Mouse (Mus musculus) liver, adult 2 months (tissue): ENCODE data around the gene Zfp612. TPM values are rescaled to one million over a fixed set of nuclear protein-coding genes. Genes with fewer than 3 reads are reported as not detected.
"Not testable (repeated sequence)": the region's sequence is repeated elsewhere in the genome, so short reads cannot be mapped to it uniquely, and the experiment has no call there.

Experiments
- DNase-seq: peaks from one replicate; pipeline ENCODE4 v3.0.0-alpha.2; 2011; ENCODE audit warnings: low read depth, low spot score; ENCODE audit errors: extremely low read depth
- H3K27ac ChIP-seq: fragments of 200-500 bp; replicated peaks from 2 replicates; pipeline ENCODE4 v1.5.1; 2012; ENCODE audit warnings: low read depth, mild to moderate bottlenecking, control low read depth, inconsistent platforms, low read length; ENCODE audit not compliant: insufficient read depth
- H3K27me3 ChIP-seq: fragments of 200-500 bp; 2 replicates; pipeline ENCODE4 v1.6.1; 2012; ENCODE audit warnings: mild to moderate bottlenecking, moderate library complexity, low read length, inconsistent platforms; ENCODE audit not compliant: control insufficient read depth, insufficient read depth
- H3K36me3 ChIP-seq: fragments of 200-500 bp; 2 replicates; pipeline ENCODE4 v1.6.1; 2012; ENCODE audit warnings: low read length, inconsistent platforms; ENCODE audit not compliant: control insufficient read depth, insufficient read depth
- H3K4me1 ChIP-seq: fragments of 200-500 bp; 2 replicates; pipeline ENCODE4 v1.6.1; 2011; ENCODE audit warnings: low read length; ENCODE audit not compliant: control insufficient read depth, insufficient read depth
- H3K4me3 ChIP-seq: fragments of 200-500 bp; 2 replicates; pipeline ENCODE4 v1.5.1; 2011; ENCODE audit warnings: low read depth, mild to moderate bottlenecking, control low read depth, low read length, moderate library complexity; ENCODE audit not compliant: insufficient read depth
- H3K79me2 ChIP-seq: fragments of 200-500 bp; 2 replicates; pipeline ENCODE4 v1.6.1; 2012; ENCODE audit warnings: inconsistent platforms, mild to moderate bottlenecking, low read length, moderate library complexity; ENCODE audit not compliant: control insufficient read depth, insufficient read depth
- H3K9ac ChIP-seq: fragments of 200-500 bp; 2 replicates; pipeline ENCODE4 v1.6.1; 2012; ENCODE audit warnings: low read depth, mild to moderate bottlenecking, control low read depth, inconsistent platforms, low read length
- CTCF ChIP-seq: fragments of 200-500 bp; IDR thresholded peaks from 2 replicates; pipeline ENCODE4 v1.5.1; 2011; ENCODE audit warnings: low read depth, low read length, control low read depth
- POLR2A ChIP-seq: fragments of 200-500 bp; IDR thresholded peaks from 2 replicates; pipeline ENCODE4 v1.6.1; 2011; ENCODE audit warnings: low read length, control low read depth; ENCODE audit not compliant: insufficient read depth; ENCODE audit errors: extremely low read depth
- WGBS: fragments of 180-500 bp; shearing (Covaris S2); methylation state at CpG from one replicate; pipeline ENCODE4 v1.1.7; 2018; 5-methylcytosine and 5-hydroxymethylcytosine counted together
- polyA plus RNA-seq: library from polyadenylated mRNA; depleted of rRNA; stranded (reverse); fragments of >200 nt; gene quantifications from 2 replicates; pipeline ENCODE4 v1.2.3, GENCODE M21; 2012; rRNA removed
- total RNA-seq: library from RNA; depleted of rRNA; stranded (reverse); fragments of >200 nt; gene quantifications from 2 replicates; pipeline ENCODE4 v1.2.3, GENCODE M21; 2014; rRNA removed

The Zfp612 gene
- total RNA-seq (4.1 and 4.6 TPM in 2 replicates), polyA plus RNA-seq (1.2 and 1.5 TPM in 2 replicates)

- DNase-seq = peak; percentile 59
- 5% methylated on average over 54 of the region's 54 CpGs for WGBS
- peak within 1 kb of the TSS; percentile 79 for H3K9ac ChIP-seq
- no peak for TF ChIP-seq CTCF
- TF ChIP-seq POLR2A = no peak
- H3K36me3 ChIP-seq = peaks cover 11% of the 10 kb centered on the region; the same call in 1 of the 2 replicates
- H3K27ac ChIP-seq = peak within 1 kb of the TSS; percentile 50; the same call in 1 of the 2 replicates
- H3K4me3 ChIP-seq = peak within 1 kb of the TSS; percentile 71
- no peaks in the 10 kb centered on the region for H3K79me2 ChIP-seq
- H3K4me1 ChIP-seq = no peaks in the 10 kb centered on the region
- no peaks in the 10 kb centered on the region for H3K27me3 ChIP-seq
Measured at GRCm38 (mm10) chr8:110079282-110080221, at the start of gene Zfp612. TSS of gene Zfp612 (plus strand) at chr8:110079746.

- H3K27ac ChIP-seq, H3K27me3 ChIP-seq, H3K4me3 ChIP-seq, DNase-seq, H3K9ac ChIP-seq, H3K4me1 ChIP-seq, H3K36me3 ChIP-seq, H3K79me2 ChIP-seq: not testable (repeated sequence)
- WGBS = 46% methylated on average over 8 of the region's 8 CpGs
Measured at GRCm38 (mm10) chr8:110033771-110034170, 45.8 kb upstream of the Zfp612 start.

GRCm38 (mm10) chr8:110034331-110034730, 45.2 kb upstream of the Zfp612 start:
- no peak overlapping the region for H3K4me3 ChIP-seq
- no peaks in the 10 kb centered on the region for H3K79me2 ChIP-seq
- no peak for DNase-seq
- H3K36me3 ChIP-seq = no peaks in the 10 kb centered on the region
- TF ChIP-seq POLR2A = no peak
- no peak for TF ChIP-seq CTCF
- H3K4me1 ChIP-seq = no peaks in the 10 kb centered on the region
- H3K27ac ChIP-seq = no peak overlapping the region
- 68% methylated on average over 4 of the region's 4 CpGs for WGBS
- H3K9ac ChIP-seq = no peak overlapping the region
- H3K27me3 ChIP-seq = no peaks in the 10 kb centered on the region

- Histone ChIP-seq H3K27ac (no peak overlapping the region), H3K4me1 (no peaks in the 10 kb centered on the region), H3K4me3 (no peak overlapping the region), H3K79me2 (no peaks in the 10 kb centered on the region), H3K27me3 (no peaks in the 10 kb centered on the region), H3K9ac (no peak overlapping the region), H3K36me3 (no peaks in the 10 kb centered on the region)
- no peak for DNase-seq
- TF ChIP-seq CTCF (no peak), POLR2A (no peak)
- WGBS = 75% methylated on average over 2 of the region's 2 CpGs
Measured at GRCm38 (mm10) chr8:110036156-110036555, 43.4 kb upstream of the Zfp612 start.

GRCm38 (mm10) chr8:110039216-110039615, 40.3 kb upstream of the Zfp612 start:
- Histone ChIP-seq H3K79me2 (no peaks in the 10 kb centered on the region), H3K27ac (no peak overlapping the region), H3K36me3 (no peaks in the 10 kb centered on the region), H3K27me3 (no peaks in the 10 kb centered on the region), H3K4me1 (no peaks in the 10 kb centered on the region), H3K4me3 (no peak overlapping the region), H3K9ac (no peak overlapping the region)
- DNase-seq = no peak
- TF ChIP-seq POLR2A (no peak), CTCF (no peak)
- WGBS = 46% methylated on average over 7 of the region's 7 CpGs

GRCm38 (mm10) chr8:110039659-110040058, 39.9 kb upstream of the Zfp612 start, which contains the start of gene Chst4:
TSS of gene Chst4 (minus strand) at chr8:110039740.
- DNase-seq = no peak
- Histone ChIP-seq H3K36me3 (no peaks in the 10 kb centered on the region), H3K27me3 (no peaks in the 10 kb centered on the region), H3K27ac (no peak within 1 kb of the TSS), H3K4me3 (no peak within 1 kb of the TSS), H3K4me1 (no peaks in the 10 kb centered on the region), H3K9ac (no peak within 1 kb of the TSS), H3K79me2 (no peaks in the 10 kb centered on the region)
- WGBS = 92% methylated on average over 5 of the region's 5 CpGs
- no peak for TF ChIP-seq POLR2A
- TF ChIP-seq CTCF = no peak
